Mouse (Mus musculus) kidney, embryonic 16.5 days (tissue): ENCODE data around the gene Pmpca. TPM values are rescaled to one million over a fixed set of nuclear protein-coding genes. Genes with fewer than 3 reads are reported as not detected.

Experiments
- ATAC-seq: fragments of 200-750 bp; cut with Nextera tagmentation; 2 replicates; pipeline ENCODE4 v1.8.0; 2017; ENCODE audit warnings: moderate TSS enrichment; ENCODE audit not compliant: low FRiP score, low TSS enrichment
- H3K27ac ChIP-seq: fragments of 300-500 bp; sonication (generic); 2 replicates; pipeline ENCODE4 v1.5.1; 2014; ENCODE audit warnings: low read length
- H3K27me3 ChIP-seq: fragments of 300-500 bp; sonication (generic); 2 replicates; pipeline ENCODE4 v1.6.1; 2014; ENCODE audit warnings: low read length, control low read depth, mixed read lengths; ENCODE audit not compliant: insufficient read depth
- H3K36me3 ChIP-seq: fragments of 300-500 bp; sonication (generic); 2 replicates; pipeline ENCODE4 v1.6.1; 2014; ENCODE audit warnings: low read length, control low read depth, mixed read lengths; ENCODE audit not compliant: insufficient read depth
- H3K4me1 ChIP-seq: fragments of 300-500 bp; sonication (generic); 2 replicates; pipeline ENCODE4 v1.6.1; 2014; ENCODE audit warnings: low read length, control low read depth, mixed read lengths; ENCODE audit not compliant: insufficient read depth
- H3K4me2 ChIP-seq: fragments of 300-500 bp; sonication (generic); replicated peaks from 2 replicates; pipeline ENCODE4 v1.6.1; 2014; ENCODE audit warnings: low read depth, low read length
- H3K4me3 ChIP-seq: fragments of 300-500 bp; sonication (generic); 2 replicates; pipeline ENCODE4 v1.5.1; 2014; ENCODE audit warnings: mild to moderate bottlenecking, low read length
- H3K9ac ChIP-seq: fragments of 300-500 bp; sonication (generic); replicated peaks from 2 replicates; pipeline ENCODE4 v1.6.1; 2014; ENCODE audit warnings: low read length
- H3K9me3 ChIP-seq: fragments of 300-500 bp; sonication (generic); 2 replicates; pipeline ENCODE4 v1.6.1; 2016; ENCODE audit warnings: low read length, control low read depth
- WGBS: fragments of 180-500 bp; shearing (Covaris S2); extraction: QIAGEN DNeasy Blood & Tissue Kit; methylation state at CpG from one replicate; pipeline ENCODE4 v1.1.7; 2014; 5-methylcytosine and 5-hydroxymethylcytosine counted together
- polyA plus RNA-seq: library from polyadenylated mRNA; unstranded; fragments of >200 nt; fragmentation: Nextera tagmentation; extraction: Ambion mirVana; gene quantifications from 2 replicates; pipeline ENCODE4 v1.2.1, GENCODE M21; 2015

Gene Pmpca
- polyA plus RNA-seq, 1 experiment from 2014 or later: 122 TPM

GRCm38 (mm10) chr2:26410931-26411411 is 21.8 kb downstream of the Pmpca start:
- WGBS: 52% methylated on average over 5 of the region's 5 CpGs
- H3K4me2 ChIP-seq: no peak overlapping the region
- no peak for ATAC-seq
- no peak overlapping the region for H3K4me3 ChIP-seq
- H3K36me3 ChIP-seq: peaks cover 41% of the 10 kb centered on the region
- peaks cover 28% of the 10 kb centered on the region for H3K4me1 ChIP-seq
- H3K27me3 ChIP-seq: no peaks in the 10 kb centered on the region
- no peak overlapping the region for H3K9ac ChIP-seq
- no peaks in the 10 kb centered on the region for H3K9me3 ChIP-seq
- H3K27ac ChIP-seq: no peak overlapping the region

GRCm38 (mm10) chr2:26417066-26417465 is 27.9 kb downstream of the Pmpca start:
- peaks cover 67% of the 10 kb centered on the region for H3K36me3 ChIP-seq

GRCm38 (mm10) chr2:26418120-26418519 is 29.0 kb downstream of the Pmpca start:
- Histone ChIP-seq H3K4me1 (no peaks in the 10 kb centered on the region), H3K4me3 (no peak overlapping the region), H3K27me3 (no peaks in the 10 kb centered on the region), H3K9me3 (no peaks in the 10 kb centered on the region), H3K27ac (no peak overlapping the region), H3K36me3 (peaks cover 73% of the 10 kb centered on the region), H3K9ac (no peak overlapping the region), H3K4me2 (no peak overlapping the region)
- 86% methylated on average over 1 of the region's 1 CpGs for WGBS
- ATAC-seq: no peak

More at GRCm38 (mm10) chr2:26417066-26417465, 27.9 kb downstream of the Pmpca start:
- no peak overlapping the region for H3K4me3 ChIP-seq
- no peaks in the 10 kb centered on the region for H3K27me3 ChIP-seq
- no peaks in the 10 kb centered on the region for H3K9me3 ChIP-seq
- no peak for ATAC-seq
- no peak overlapping the region for H3K27ac ChIP-seq
- no peaks in the 10 kb centered on the region for H3K4me1 ChIP-seq
- no peak overlapping the region for H3K9ac ChIP-seq
- H3K4me2 ChIP-seq: no peak overlapping the region

GRCm38 (mm10) chr2:26421969-26422368 is 32.8 kb downstream of the Pmpca start:
- H3K4me1 ChIP-seq: no peaks in the 10 kb centered on the region
- no peak overlapping the region for H3K4me2 ChIP-seq
- H3K4me3 ChIP-seq: no peak overlapping the region
- no peak overlapping the region for H3K9ac ChIP-seq
- H3K27ac ChIP-seq: no peak overlapping the region
- ATAC-seq: no peak
- peaks cover 83% of the 10 kb centered on the region for H3K36me3 ChIP-seq
- H3K9me3 ChIP-seq: no peaks in the 10 kb centered on the region
- WGBS: 100% methylated on average over 2 of the region's 2 CpGs
- no peaks in the 10 kb centered on the region for H3K27me3 ChIP-seq

GRCm38 (mm10) chr2:26423086-26423485 is 33.9 kb downstream of the Pmpca start:
- Histone ChIP-seq H3K36me3 (peaks cover 82% of the 10 kb centered on the region), H3K27me3 (no peaks in the 10 kb centered on the region), H3K4me1 (no peaks in the 10 kb centered on the region), H3K4me2 (no peak overlapping the region), H3K9me3 (no peaks in the 10 kb centered on the region), H3K4me3 (no peak overlapping the region), H3K27ac (no peak overlapping the region), H3K9ac (no peak overlapping the region)
- ATAC-seq: peak; percentile 42; the same call in 1 of the 2 replicates
- 89% methylated on average over 1 of the region's 1 CpGs for WGBS

- Histone ChIP-seq H3K36me3 (peaks cover 92% of the 10 kb centered on the region), H3K4me1 (no peaks in the 10 kb centered on the region), H3K4me2 (no peak overlapping the region), H3K27ac (no peak overlapping the region), H3K4me3 (no peak overlapping the region), H3K9ac (no peak overlapping the region), H3K27me3 (no peaks in the 10 kb centered on the region), H3K9me3 (no peaks in the 10 kb centered on the region)
- WGBS: 96% methylated on average over 2 of the region's 2 CpGs
- no peak for ATAC-seq
Observed at GRCm38 (mm10) chr2:26424541-26424940, 35.4 kb downstream of the Pmpca start.

- H3K4me1 ChIP-seq: no peaks in the 10 kb centered on the region
- H3K27me3 ChIP-seq: no peaks in the 10 kb centered on the region
- WGBS: 98% methylated on average over 5 of the region's 5 CpGs
- no peak overlapping the region for H3K27ac ChIP-seq
- no peak for ATAC-seq
- H3K9me3 ChIP-seq: no peaks in the 10 kb centered on the region
- no peak overlapping the region for H3K4me2 ChIP-seq
- H3K4me3 ChIP-seq: no peak overlapping the region
- peaks cover 77% of the 10 kb centered on the region for H3K36me3 ChIP-seq
- H3K9ac ChIP-seq: no peak overlapping the region
Observed at GRCm38 (mm10) chr2:26429851-26430250, 40.7 kb downstream of the Pmpca start.

GRCm38 (mm10) chr2:26434791-26435572 is 45.8 kb downstream of the Pmpca start:
- H3K4me1 ChIP-seq: no peaks in the 10 kb centered on the region

GRCm38 (mm10) chr2:26437221-26437620 is 48.1 kb downstream of the Pmpca start:
- Histone ChIP-seq H3K4me1 (no peaks in the 10 kb centered on the region), H3K27ac (no peak overlapping the region), H3K4me3 (no peak overlapping the region), H3K9ac (no peak overlapping the region), H3K36me3 (peaks cover 71% of the 10 kb centered on the region), H3K9me3 (no peaks in the 10 kb centered on the region), H3K27me3 (no peaks in the 10 kb centered on the region), H3K4me2 (no peak overlapping the region)
- ATAC-seq: no peak
- 68% methylated on average over 4 of the region's 4 CpGs for WGBS

More at GRCm38 (mm10) chr2:26434791-26435572, 45.8 kb downstream of the Pmpca start:
- peak; percentile 70; the same call in 1 of the 2 replicates for ATAC-seq
- no peaks in the 10 kb centered on the region for H3K27me3 ChIP-seq
- H3K9me3 ChIP-seq: no peaks in the 10 kb centered on the region
- H3K9ac ChIP-seq: no peak overlapping the region
- H3K4me2 ChIP-seq: no peak overlapping the region
- peaks cover 69% of the 10 kb centered on the region for H3K36me3 ChIP-seq
- no peak overlapping the region for H3K27ac ChIP-seq
- no peak overlapping the region for H3K4me3 ChIP-seq
- 90% methylated on average over 7 of the region's 7 CpGs for WGBS

- H3K9ac ChIP-seq: no peak overlapping the region
- no peaks in the 10 kb centered on the region for H3K9me3 ChIP-seq
- no peak for ATAC-seq
- peaks cover 68% of the 10 kb centered on the region for H3K36me3 ChIP-seq
- H3K27ac ChIP-seq: no peak overlapping the region
- peaks cover 6% of the 10 kb centered on the region for H3K4me1 ChIP-seq
- WGBS: 91% methylated on average over 7 of the region's 7 CpGs
- no peak overlapping the region for H3K4me2 ChIP-seq
- H3K4me3 ChIP-seq: no peak overlapping the region
- H3K27me3 ChIP-seq: no peaks in the 10 kb centered on the region
Observed at GRCm38 (mm10) chr2:26438373-26438772, 49.2 kb downstream of the Pmpca start.
